Mouse (Mus musculus) lung, postnatal 0 days (tissue): Measurements from ENCODE around the gene Gatb. TPM values are rescaled to one million over a fixed set of nuclear protein-coding genes. Genes with fewer than 3 reads are reported as not detected.

ENCODE experiments used
- ATAC-seq: fragments of 200-750 bp; cut with Nextera tagmentation; 2 replicates; pipeline ENCODE4 v1.8.0; 2017; ENCODE audit warnings: moderate library complexity
- DNase-seq: peaks from one replicate; pipeline ENCODE4 v3.0.0-alpha.2; 2016; ENCODE audit warnings: low spot score
- H3K27ac ChIP-seq: fragments of 300-500 bp; sonication (generic); 2 replicates; pipeline ENCODE4 v1.5.1; 2014; ENCODE audit warnings: antibody characterized with exemption, mild to moderate bottlenecking, low read length, mixed read lengths
- H3K27me3 ChIP-seq: fragments of 300-500 bp; sonication (generic); replicated peaks from 2 replicates; pipeline ENCODE4 v1.6.1; 2014; ENCODE audit warnings: low read length, mixed read lengths; ENCODE audit not compliant: insufficient read depth
- H3K36me3 ChIP-seq: fragments of 300-500 bp; sonication (generic); 2 replicates; pipeline ENCODE4 v1.6.1; 2014; ENCODE audit warnings: low read length, mixed read lengths; ENCODE audit not compliant: insufficient read depth
- H3K4me1 ChIP-seq: fragments of 300-500 bp; sonication (generic); 2 replicates; pipeline ENCODE4 v1.6.1; 2014; ENCODE audit warnings: antibody characterized with exemption, low read depth, low read length, mixed read lengths; ENCODE audit not compliant: insufficient read depth
- H3K4me2 ChIP-seq: fragments of 300-500 bp; sonication (generic); replicated peaks from 2 replicates; pipeline ENCODE4 v1.6.1; 2014; ENCODE audit warnings: low read depth, mild to moderate bottlenecking, low read length, moderate library complexity, mixed read lengths
- H3K4me3 ChIP-seq: fragments of 300-500 bp; sonication (generic); 2 replicates; pipeline ENCODE4 v1.5.1; 2014; ENCODE audit warnings: low read depth, low read length
- H3K9ac ChIP-seq: fragments of 300-500 bp; sonication (generic); replicated peaks from 2 replicates; pipeline ENCODE4 v1.6.1; 2014; ENCODE audit warnings: low read depth, mild to moderate bottlenecking
- H3K9me3 ChIP-seq: fragments of 300-500 bp; sonication (generic); 2 replicates; pipeline ENCODE4 v1.6.1; 2016; ENCODE audit warnings: low read length, mixed read lengths
- CTCF ChIP-seq: IDR thresholded peaks from 2 replicates; pipeline ENCODE4 v1.5.1; 2016; ENCODE audit warnings: antibody characterized with exemption, mild to moderate bottlenecking
- EP300 ChIP-seq: IDR thresholded peaks from 2 replicates; pipeline ENCODE4 v1.6.1; 2016; ENCODE audit warnings: antibody characterized with exemption, mild to moderate bottlenecking, control low read depth
- WGBS: fragments of 180-500 bp; shearing (Covaris S2); extraction: QIAGEN DNeasy Blood & Tissue Kit; methylation state at CpG from one replicate; pipeline ENCODE4 v1.1.7; 2014; 5-methylcytosine and 5-hydroxymethylcytosine counted together
- polyA plus RNA-seq: library from polyadenylated mRNA; unstranded; fragments of >200 nt; fragmentation: Nextera tagmentation; extraction: Ambion mirVana; gene quantifications from 2 replicates; pipeline ENCODE4 v1.2.1, GENCODE M21; 2015

The Gatb gene
- polyA plus RNA-seq, 1 experiment from 2014 or later: 9.2 TPM

- no peak overlapping the region for H3K4me2 ChIP-seq
- 0 out of 2 replicates have a peak, but pooled peaks cover 3% of the 10 kb centered on the region for H3K36me3 ChIP-seq
- WGBS: 74% methylated on average over 3 of the region's 3 CpGs
- H3K9me3 ChIP-seq: no peaks in the 10 kb centered on the region
- no peak overlapping the region for H3K9ac ChIP-seq
- no peak overlapping the region for H3K27ac ChIP-seq
- no peak for ATAC-seq
- H3K27me3 ChIP-seq: no peaks in the 10 kb centered on the region
- no peak overlapping the region for H3K4me3 ChIP-seq
- no peak for DNase-seq
- TF ChIP-seq EP300 (no peak), CTCF (no peak)
- H3K4me1 ChIP-seq: no peaks in the 10 kb centered on the region
Measured at GRCm38 (mm10) chr3:85677952-85678351, 104.0 kb downstream of the Gatb start.

- ATAC-seq: no peak
Measured at GRCm38 (mm10) chr3:85679312-85679933, 105.5 kb downstream of the Gatb start.

GRCm38 (mm10) chr3:85679960-85680359, 106.0 kb downstream of the Gatb start:
- H3K27ac ChIP-seq: no peak overlapping the region
- no peaks in the 10 kb centered on the region for H3K36me3 ChIP-seq
- no peak for TF ChIP-seq CTCF
- TF ChIP-seq EP300: no peak
- DNase-seq (no peak), ATAC-seq (no peak)
- H3K9me3 ChIP-seq: no peaks in the 10 kb centered on the region
- no peaks in the 10 kb centered on the region for H3K27me3 ChIP-seq
- H3K4me2 ChIP-seq: no peak overlapping the region
- 87% methylated on average over 5 of the region's 5 CpGs for WGBS
- no peak overlapping the region for H3K9ac ChIP-seq
- H3K4me1 ChIP-seq: no peaks in the 10 kb centered on the region
- no peak overlapping the region for H3K4me3 ChIP-seq

More at GRCm38 (mm10) chr3:85679312-85679933, 105.5 kb downstream of the Gatb start:
- 70% methylated on average over 8 of the region's 8 CpGs for WGBS
- no peaks in the 10 kb centered on the region for H3K9me3 ChIP-seq
- no peak overlapping the region for H3K9ac ChIP-seq
- H3K4me3 ChIP-seq: no peak overlapping the region
- no peak overlapping the region for H3K27ac ChIP-seq
- H3K27me3 ChIP-seq: no peaks in the 10 kb centered on the region
- H3K36me3 ChIP-seq: no peaks in the 10 kb centered on the region
- H3K4me1 ChIP-seq: no peaks in the 10 kb centered on the region
- H3K4me2 ChIP-seq: no peak overlapping the region
- TF ChIP-seq CTCF: no peak
- TF ChIP-seq EP300: no peak
- DNase-seq: no peak

- H3K36me3 ChIP-seq: no peaks in the 10 kb centered on the region
- no peak overlapping the region for H3K4me2 ChIP-seq
- H3K27ac ChIP-seq: no peak overlapping the region
- H3K27me3 ChIP-seq: no peaks in the 10 kb centered on the region
- no peak overlapping the region for H3K9ac ChIP-seq
- 85% methylated on average over 7 of the region's 7 CpGs for whole genome bisulfite sequencing
- ATAC-seq: no peak
- TF ChIP-seq EP300 (no peak), CTCF (no peak)
- no peaks in the 10 kb centered on the region for H3K4me1 ChIP-seq
- no peak for DNase-seq
- no peak overlapping the region for H3K4me3 ChIP-seq
- no peaks in the 10 kb centered on the region for H3K9me3 ChIP-seq
Measured at GRCm38 (mm10) chr3:85681136-85681535, 107.2 kb downstream of the Gatb start.

- 85% methylated on average over 5 of the region's 5 CpGs for WGBS
- Histone ChIP-seq H3K36me3 (no peaks in the 10 kb centered on the region), H3K27me3 (no peaks in the 10 kb centered on the region), H3K27ac (no peak overlapping the region), H3K9me3 (no peaks in the 10 kb centered on the region), H3K9ac (no peak overlapping the region), H3K4me1 (no peaks in the 10 kb centered on the region), H3K4me2 (no peak overlapping the region), H3K4me3 (no peak overlapping the region)
- ATAC-seq: no peak
- TF ChIP-seq EP300 (no peak), CTCF (no peak)
- no peak for DNase-seq
Measured at GRCm38 (mm10) chr3:85683618-85684017, 109.7 kb downstream of the Gatb start.

- Histone ChIP-seq H3K27ac (no peak overlapping the region), H3K4me1 (no peaks in the 10 kb centered on the region), H3K9ac (no peak overlapping the region), H3K27me3 (no peaks in the 10 kb centered on the region), H3K36me3 (no peaks in the 10 kb centered on the region), H3K4me3 (no peak overlapping the region), H3K9me3 (no peaks in the 10 kb centered on the region), H3K4me2 (no peak overlapping the region)
- ATAC-seq (no peak), DNase-seq (no peak)
- TF ChIP-seq CTCF (no peak), EP300 (no peak)
- WGBS: 84% methylated on average over 8 of the region's 8 CpGs
Measured at GRCm38 (mm10) chr3:85685271-85685670, 111.4 kb downstream of the Gatb start.

GRCm38 (mm10) chr3:85688341-85688740, 114.4 kb downstream of the Gatb start:
- H3K4me2 ChIP-seq: no peak overlapping the region
- H3K27ac ChIP-seq: no peak overlapping the region
- ATAC-seq (no peak), DNase-seq (no peak)
- no peak overlapping the region for H3K9ac ChIP-seq
- H3K4me3 ChIP-seq: no peak overlapping the region
- no peaks in the 10 kb centered on the region for H3K27me3 ChIP-seq
- H3K4me1 ChIP-seq: no peaks in the 10 kb centered on the region
- TF ChIP-seq EP300 (no peak), CTCF (no peak)
- WGBS: 88% methylated on average over 14 of the region's 14 CpGs
- no peaks in the 10 kb centered on the region for H3K36me3 ChIP-seq
- no peaks in the 10 kb centered on the region for H3K9me3 ChIP-seq
